Mouse (Mus musculus) C3H10T1/2 (cell line): ENCODE measurements around the gene Cog7. TPM values are rescaled to one million over a fixed set of nuclear protein-coding genes. Genes with fewer than 3 reads are reported as not detected.

ENCODE experiments used
- polyA plus RNA-seq, 2 experiments: library from polyadenylated mRNA; unstranded; fragments of >200 nt; fragmentation: generic; extraction: Trizol; gene quantifications; one replicate each; pipeline ENCODE4 v1.2.1; 2012; ENCODE audit warnings: missing spikeins in 2 of 2

The Cog7 gene
- polyA plus RNA-seq = 10 to 100 TPM in 1 of 2 experiments, 1 to 10 TPM in 1; 2.1 to 17.3 TPM

GRCm38 (mm10) chr7:121981307-121981871 lies at the start of gene Cog7:
Gene Cog7, minus strand, starts transcription at chr7:121981711.

DNA sequence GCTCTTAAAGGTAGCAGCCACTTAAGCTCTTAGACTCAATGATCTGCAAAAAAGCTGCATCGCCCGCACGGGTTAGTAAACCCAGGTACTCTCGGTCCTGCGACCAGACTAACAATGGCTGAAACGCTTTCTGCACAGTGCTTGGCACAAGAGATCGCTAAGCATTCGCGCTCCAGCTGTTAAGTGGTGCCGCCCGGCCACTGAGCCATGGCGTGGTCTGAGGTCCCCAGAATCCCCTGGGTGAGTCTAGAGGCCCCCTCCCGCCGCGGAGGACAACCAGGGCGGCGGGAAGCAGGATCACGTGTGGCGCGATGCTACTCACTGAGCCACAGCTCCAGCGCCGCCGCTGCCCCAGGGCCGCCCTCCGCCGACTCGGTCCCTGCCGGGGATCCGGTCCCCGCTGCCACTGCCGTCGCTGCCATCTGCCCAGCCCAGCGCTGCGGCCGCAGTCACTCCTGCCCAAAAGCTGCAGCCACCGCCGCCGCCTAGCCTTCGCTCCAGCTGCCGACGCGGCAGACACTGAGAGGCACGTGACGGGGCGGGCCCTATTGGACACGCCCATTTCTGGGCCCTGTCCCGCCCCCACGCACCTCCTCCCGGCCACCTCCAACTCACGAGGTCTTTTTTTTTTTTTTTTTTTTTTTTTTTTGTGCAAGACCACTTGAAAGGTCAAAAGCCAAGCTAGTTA lies 39.3 kb upstream of the Cog7 start, which contains the start of gene Gga2:
Gene Gga2 (minus strand): TSS at position 556 of the 688 bp plus-strand sequence.

DNA sequence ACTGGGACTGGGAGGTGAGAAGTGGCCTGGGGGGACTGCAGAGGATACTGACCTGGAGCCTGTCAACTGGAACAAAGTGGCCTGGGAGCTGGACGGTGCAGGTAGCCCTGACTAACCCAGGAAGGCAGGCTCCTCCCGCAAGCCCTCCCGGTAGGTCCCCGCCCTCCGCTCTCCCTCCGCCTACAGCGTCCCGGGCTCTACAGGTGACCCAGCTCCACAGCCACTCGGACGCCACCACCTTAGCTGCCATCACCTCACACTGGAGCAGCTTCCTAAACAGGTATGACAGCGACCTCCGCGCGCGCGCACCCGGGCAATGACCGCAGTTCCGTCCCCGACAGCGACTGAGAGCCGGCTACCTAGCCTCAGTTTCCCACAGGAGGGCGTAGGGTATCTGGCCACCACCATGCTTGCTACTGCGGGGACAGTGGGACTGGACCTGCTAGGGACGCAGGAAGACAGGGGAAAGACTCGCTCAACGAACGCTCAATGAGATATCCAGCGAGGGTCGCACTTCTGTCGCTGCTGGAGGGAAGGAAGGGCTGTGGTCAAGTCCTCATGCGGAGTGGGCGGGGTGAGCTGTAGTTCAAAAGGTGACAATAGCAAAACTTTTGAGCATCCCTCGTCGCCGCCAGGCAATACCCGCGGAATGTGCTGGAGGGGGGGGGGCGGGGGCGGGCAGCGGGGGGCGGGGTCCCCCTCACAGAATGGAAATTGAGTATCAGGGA lies 116.5 kb downstream of the Cog7 start, which contains the start of gene Scnn1b:
Gene Scnn1b (plus strand): TSS at position 181 of the 728 bp plus-strand sequence.

Other genes starting within 250 kb of the Cog7 start
- not detected for gene Scnn1g, start 247.2 kb downstream of the Cog7 start, polyA plus RNA-seq
- gene Scnn1b, start 116.7 kb downstream of the Cog7 start, polyA plus RNA-seq = not detected
- 10 to 100 TPM; 13.0 to 26.4 TPM for gene Gga2, start 39.5 kb upstream of the Cog7 start, polyA plus RNA-seq
- gene Ubfd1, start 85.5 kb upstream of the Cog7 start, polyA plus RNA-seq = 10 to 100 TPM in 1 of 2 experiments, 1 to 10 TPM in 1; 6.4 to 15.9 TPM
- 1 to 10 TPM; 5.4 to 6.4 TPM for gene Ears2, start 85.6 kb upstream of the Cog7 start, polyA plus RNA-seq
- gene Ndufab1, start 120.2 kb upstream of the Cog7 start, polyA plus RNA-seq = 100 to 1,000 TPM; 380 to 415 TPM
- under 1 TPM; 0.43 to 0.85 TPM for gene Palb2, start 151.3 kb upstream of the Cog7 start, polyA plus RNA-seq
- 10 to 100 TPM; 31.4 to 69.1 TPM for gene Dctn5, start 151.3 kb upstream of the Cog7 start, polyA plus RNA-seq
- 100 to 1,000 TPM in 1 of 2 experiments, 10 to 100 TPM in 1; 76.0 to 116 TPM for gene Plk1, start 177.7 kb upstream of the Cog7 start, polyA plus RNA-seq
- gene Ern2, start 204.5 kb upstream of the Cog7 start, polyA plus RNA-seq = under 1 TPM in 1 of 2 experiments, not detected in 1; 0.02 TPM
- gene Chp2, start 237.8 kb upstream of the Cog7 start, polyA plus RNA-seq = under 1 TPM in 1 of 2 experiments, not detected in 1; 0.02 TPM